In genomic region chr5:28785347-28786060, GRCm38 (mm10) we compare ENCODE assay signal across 21 mouse cellular contexts.
DNase-seq lines count a peak whose midpoint lies in the region; ATAC-seq and TF ChIP-seq lines count a peak whose summit lies in the region.
"Had no signal": no experiment of that assay in that cellular context is flagged by ENCODE, and none has a peak within 500 bp of the region (broad histone marks: within the 10 kb centered on the region; RNA-seq: fewer than 3 reads in every experiment).

No protein-coding gene starts in this region.

- H3K4me3 ChIP-seq in limb, embryonic 14.5 days (replicated peaks; ENCODE audit: low read length), result no peak overlapping the region
- no peak overlapping the region for H3K4me3 ChIP-seq in limb, embryonic 10.5 days
- no peak overlapping the region for H3K4me3 ChIP-seq in embryonic facial prominence, embryonic 14.5 days (ENCODE audit: low read depth, low read length)
- H3K4me3 ChIP-seq in lung, embryonic 16.5 days (ENCODE audit: low read length), result no peak overlapping the region
- H3K4me3 ChIP-seq: embryonic facial prominence, embryonic 12.5 days; erythroblast, embryonic 14.5 days; heart, adult 2 months; myocyte; neural tube, embryonic 13.5 days had no signal

- DNase-seq in limb, embryonic 14.5 days (ENCODE audit: low spot score), result peak; percentile 17
- no peak for DNase-seq in limb, embryonic 10.5 days (ENCODE audit: low spot score)
- peak; percentile 25 for DNase-seq in embryonic facial prominence, embryonic 14.5 days (ENCODE audit: low spot score)
- peak; percentile 71 to 74 for DNase-seq in lung, postnatal 4 days
- no peak for DNase-seq in adrenal gland, adult (ENCODE audit: inconsistent age in 2 of 2, low spot score in 1 of 2)
- DNase-seq in kidney, postnatal 25 days, result no peak
- no peak for DNase-seq in liver
- DNase-seq: adrenal gland, postnatal 14 days; cerebellum, adult 9-11 months; gastrocnemius, postnatal 25 days; heart, adult 2 months; heart, postnatal 36 days; kidney, adult 2 months; kidney, postnatal 10 days had no signal

- no peak overlapping the region for H3K4me2 ChIP-seq in limb, embryonic 14.5 days (replicated peaks; ENCODE audit: low read depth, low read length, severe bottlenecking)
- no peak overlapping the region for H3K4me2 ChIP-seq in embryonic facial prominence, embryonic 14.5 days (ENCODE audit: low read depth, low read length)
- H3K4me2 ChIP-seq in lung, embryonic 16.5 days (ENCODE audit: low read depth, low read length), result no peak overlapping the region
- H3K4me2 ChIP-seq: embryonic facial prominence, embryonic 12.5 days; hindbrain, embryonic 14.5 days; neural tube, embryonic 13.5 days had no signal

- H3K4me1 ChIP-seq in limb, embryonic 14.5 days (ENCODE audit: control insufficient read depth, insufficient read depth, low read length), result no peaks in the 10 kb centered on the region
- H3K4me1 ChIP-seq in limb, embryonic 10.5 days, result no peaks in the 10 kb centered on the region
- H3K4me1 ChIP-seq in embryonic facial prominence, embryonic 14.5 days (ENCODE audit: control insufficient read depth, insufficient read depth, low read length), result no peaks in the 10 kb centered on the region
- H3K4me1 ChIP-seq in lung, embryonic 16.5 days (replicated peaks; ENCODE audit: control insufficient read depth, insufficient read depth, low read length), result peaks cover 12% of the 10 kb centered on the region
- H3K4me1 ChIP-seq: embryonic facial prominence, embryonic 12.5 days; neural tube, embryonic 13.5 days had no signal

- no peaks in the 10 kb centered on the region for H3K36me3 ChIP-seq in limb, embryonic 14.5 days (ENCODE audit: control insufficient read depth, insufficient read depth, low read length)
- H3K36me3 ChIP-seq in limb, embryonic 10.5 days, result no peaks in the 10 kb centered on the region
- H3K36me3 ChIP-seq in embryonic facial prominence, embryonic 14.5 days (ENCODE audit: control insufficient read depth, insufficient read depth, low read length), result no peaks in the 10 kb centered on the region
- H3K36me3 ChIP-seq in lung, embryonic 16.5 days (ENCODE audit: control insufficient read depth, insufficient read depth, low read length), result no peaks in the 10 kb centered on the region
- H3K36me3 ChIP-seq: embryonic facial prominence, embryonic 12.5 days; neural tube, embryonic 13.5 days had no signal

- TF ChIP-seq POLR2A in limb, embryonic 14.5 days (IDR thresholded peaks at IDR 0.05; ENCODE audit: borderline replicate concordance, extremely low read depth, insufficient read depth, insufficient read length), result no peak

- H3K27ac ChIP-seq in limb, embryonic 14.5 days (replicated peaks; ENCODE audit: low read depth, low read length), result no peak overlapping the region
- no peak overlapping the region for H3K27ac ChIP-seq in limb, embryonic 10.5 days
- H3K27ac ChIP-seq in embryonic facial prominence, embryonic 14.5 days (replicated peaks; ENCODE audit: low read depth, low read length), result no peak overlapping the region
- H3K27ac ChIP-seq in lung, embryonic 16.5 days (ENCODE audit: low read length), result peak overlapping the region; percentile 78
- H3K27ac ChIP-seq: embryonic facial prominence, embryonic 12.5 days; heart, adult 2 months; hindbrain, embryonic 14.5 days; neural tube, embryonic 13.5 days had no signal

- no peaks in the 10 kb centered on the region for H3K9me3 ChIP-seq in limb, embryonic 14.5 days (ENCODE audit: control insufficient read depth, low read length)
- H3K9me3 ChIP-seq in limb, embryonic 10.5 days (replicated peaks), result no peaks in the 10 kb centered on the region
- H3K9me3 ChIP-seq in embryonic facial prominence, embryonic 14.5 days (ENCODE audit: control insufficient read depth, low read length), result no peaks in the 10 kb centered on the region
- H3K9me3 ChIP-seq in lung, embryonic 16.5 days (ENCODE audit: control insufficient read depth, low read length), result no peaks in the 10 kb centered on the region
- H3K9me3 ChIP-seq: embryonic facial prominence, embryonic 12.5 days; neural tube, embryonic 13.5 days had no signal

- ATAC-seq in limb, embryonic 14.5 days (ENCODE audit: low FRiP score, low read depth), result no peak; the same call in 1 of the 2 replicates
- ATAC-seq in embryonic facial prominence, embryonic 14.5 days (ENCODE audit: low read depth), result no peak
- peak; percentile 89 for ATAC-seq in lung, embryonic 16.5 days (ENCODE audit: low read depth)
- ATAC-seq: midbrain, embryonic 16.5 days had no signal

- no peaks in the 10 kb centered on the region for H3K27me3 ChIP-seq in limb, embryonic 14.5 days (ENCODE audit: control insufficient read depth, insufficient read depth, low read length)
- H3K27me3 ChIP-seq in limb, embryonic 10.5 days (ENCODE audit: low read depth, poor library complexity, severe bottlenecking), result no peaks in the 10 kb centered on the region
- H3K27me3 ChIP-seq in embryonic facial prominence, embryonic 14.5 days (replicated peaks; ENCODE audit: control insufficient read depth, insufficient read depth, low read length), result no peaks in the 10 kb centered on the region
- no peaks in the 10 kb centered on the region for H3K27me3 ChIP-seq in lung, embryonic 16.5 days (ENCODE audit: control insufficient read depth, insufficient read depth, low read depth, low read length)
- H3K27me3 ChIP-seq: embryonic facial prominence, embryonic 12.5 days; neural tube, embryonic 13.5 days had no signal

- no peak overlapping the region for H3K9ac ChIP-seq in limb, embryonic 14.5 days (ENCODE audit: low read depth, low read length, severe bottlenecking)
- H3K9ac ChIP-seq in embryonic facial prominence, embryonic 14.5 days (ENCODE audit: low read depth, low read length), result no peak overlapping the region
- no peak overlapping the region for H3K9ac ChIP-seq in lung, embryonic 16.5 days (ENCODE audit: low read length)
- H3K9ac ChIP-seq: embryonic facial prominence, embryonic 12.5 days; hindbrain, embryonic 14.5 days; neural tube, embryonic 13.5 days had no signal

- 43% methylated on average over 11 of the region's 11 CpGs for WGBS in limb, embryonic 14.5 days
- WGBS in limb, embryonic 10.5 days, result 87% methylated on average over 11 of the region's 11 CpGs
- 75% methylated on average over 11 of the region's 11 CpGs for WGBS in embryonic facial prominence, embryonic 14.5 days
- 38% methylated on average over 11 of the region's 11 CpGs for WGBS in lung, embryonic 16.5 days

Comparison
In these comparisons a context has a peak if more than half of its experiments do, and no peak if none do; other contexts are left out.
1. DNase-seq: peak in limb, embryonic 14.5 days (single experiment), embryonic facial prominence, embryonic 14.5 days (single experiment) and lung, postnatal 4 days (2 of 2); none in limb, embryonic 10.5 days (single experiment), adrenal gland, adult (0 of 2), kidney, postnatal 25 days (0 of 2) and liver (single experiment).